Mouse (Mus musculus) heart, adult 11 months (tissue): ENCODE measurements around the gene Akirin1.

Experiments
- DNase-seq: peaks from one replicate; pipeline ENCODE4 v3.0.0; 2022

Akirin1 gene

GRCm38 (mm10) chr4:123717574-123718433 lies 32.3 kb downstream of the Akirin1 start, which contains the start of gene Ndufs5:
Gene Ndufs5 (minus strand): TSS chr4:123718202.
- DNase-seq, result peak; percentile 99

GRCm38 (mm10) chr4:123712431-123712830 lies 37.7 kb downstream of the Akirin1 start:
- DNase-seq, result no peak

- peak; percentile 53 for DNase-seq
Observed at GRCm38 (mm10) chr4:123707340-123707739, 42.8 kb downstream of the Akirin1 start.

- DNase-seq, result peak; percentile 73
Observed at GRCm38 (mm10) chr4:123705340-123705739, 44.8 kb downstream of the Akirin1 start.

GRCm38 (mm10) chr4:123693384-123693783 lies 56.8 kb downstream of the Akirin1 start:
- DNase-seq, result no peak

- DNase-seq, result no peak
Observed at GRCm38 (mm10) chr4:123692071-123692470, 58.1 kb downstream of the Akirin1 start.

GRCm38 (mm10) chr4:123690311-123690710 lies 59.8 kb downstream of the Akirin1 start:
- peak; percentile 96 for DNase-seq

GRCm38 (mm10) chr4:123687025-123687781 lies 62.9 kb downstream of the Akirin1 start:
- DNase-seq, result peak; percentile 97

- peak; percentile 94 for DNase-seq
Observed at GRCm38 (mm10) chr4:123686368-123687024, 63.6 kb downstream of the Akirin1 start.

- DNase-seq, result no peak
Observed at GRCm38 (mm10) chr4:123685506-123686242, 64.5 kb downstream of the Akirin1 start.

GRCm38 (mm10) chr4:123685046-123685445 lies 65.1 kb downstream of the Akirin1 start:
- DNase-seq, result no peak
